Comparison of ENCODE assay signal across 8 mouse cellular contexts in genomic region chr15:85036566-85037342, GRCm38 (mm10). TPM values are rescaled to one million over a fixed set of nuclear protein-coding genes. Genes with fewer than 3 reads are reported as not detected.
A peak's percentile ranks its signal among the peaks of the same experiment; 100 is the strongest.
DNase-seq lines count a peak whose midpoint lies in the region; ATAC-seq and TF ChIP-seq lines count a peak whose summit lies in the region.

No protein-coding gene starts in this region.

- peak overlapping the region; percentile 93 for H3K4me2 ChIP-seq in hindbrain, embryonic 15.5 days

- in situ Hi-C loops in Patski (cut with MboI; ENCODE audit: low pct_unique_long_range_greater_than_20kb) = no loop called here

- ATAC-seq in Patski = peak; percentile 87
- ATAC-seq in hindbrain, embryonic 15.5 days (ENCODE audit: low FRiP score, low read depth) = peak; percentile 95

- peak overlapping the region; percentile 79 for H3K27ac ChIP-seq in hindbrain, embryonic 15.5 days (replicated peaks)

- under 1% methylated on average over 75 of the region's 75 CpGs for WGBS in hindbrain, embryonic 15.5 days

- CTCF ChIA-PET in Patski (lab: Charles Lee) = interaction anchor here (0.8 kb wide), 1 partner anchor 111 kb away, joined by 3 read pairs; no protein-coding TSS in a partner anchor

- H3K27me3 ChIP-seq in Patski = no peaks in the 10 kb centered on the region
- no peaks in the 10 kb centered on the region for H3K27me3 ChIP-seq in hindbrain, embryonic 15.5 days

- peak overlapping the region; percentile 85 for H3K9ac ChIP-seq in hindbrain, embryonic 15.5 days

- H3K9me3 ChIP-seq in hindbrain, embryonic 15.5 days = no peaks in the 10 kb centered on the region

- peak; percentile 75 for DNase-seq in Patski (ENCODE audit: low read depth, low spot score)
- peak; percentile 99 for DNase-seq in cerebellum, postnatal 14 days
- peak; percentile 94 to 98 for DNase-seq in frontal cortex, postnatal 25 days (ENCODE audit: low spot score in 2 of 2)
- DNase-seq in left cerebral cortex, adult 11 months (ENCODE audit: low spot score) = peak; percentile 95
- DNase-seq in lung, postnatal 4 days = peak; percentile 98 to 99
- DNase-seq in retina, postnatal 7 days (ENCODE audit: low read depth, low spot score) = peak; percentile 95
- peak; percentile 98 for DNase-seq in urinary bladder, adult 2 months (ENCODE audit: low spot score)

- peaks cover 42% of the 10 kb centered on the region for H3K4me1 ChIP-seq in hindbrain, embryonic 15.5 days (replicated peaks)

- no peak for TF ChIP-seq CTCF in Patski (IDR thresholded peaks at IDR 0.05)

- H3K36me3 ChIP-seq in hindbrain, embryonic 15.5 days = no peaks in the 10 kb centered on the region

- POLR2A ChIA-PET in Patski (lab: Charles Lee) = interaction anchor here (1.1 to 1.8 kb wide), 3 partner anchors 14 to 30 kb away, joined by 3 to 5 read pairs (median 4); no protein-coding TSS in a partner anchor

- H3K4me3 ChIP-seq in hindbrain, embryonic 15.5 days = peak overlapping the region; percentile 87

RNA-seq across cellular contexts. Expression of gene Fam118a, which starts 8.0 kb away (rescaled TPM):
- 51.2 TPM for polyA plus RNA-seq in Patski (2021)
- 30.1 and 30.8 TPM in 2 replicates for polyA plus RNA-seq in hindbrain, embryonic 15.5 days (2015; fragmentation: Nextera tagmentation; extraction: Ambion mirVana)
- polyA plus RNA-seq in urinary bladder, adult 2 months (2012; rRNA removed) = 45.2 and 45.9 TPM in 2 replicates

RNA-seq across cellular contexts. Expression of gene Upk3a, which starts 19.8 kb away (rescaled TPM):
- not detected for polyA plus RNA-seq in Patski (2021)
- 0.91 and 1.6 TPM in 2 replicates for polyA plus RNA-seq in hindbrain, embryonic 15.5 days (2015; fragmentation: Nextera tagmentation; extraction: Ambion mirVana)
- 1,094 and 1,493 TPM in 2 replicates for polyA plus RNA-seq in urinary bladder, adult 2 months (2012; rRNA removed)

RNA-seq across cellular contexts. Expression of gene 5031439G07Rik, which starts 48.4 kb away (rescaled TPM):
- 85.7 TPM for polyA plus RNA-seq in Patski (2021)
- 39.3 and 43.6 TPM in 2 replicates for polyA plus RNA-seq in hindbrain, embryonic 15.5 days (2015; fragmentation: Nextera tagmentation; extraction: Ambion mirVana)
- polyA plus RNA-seq in urinary bladder, adult 2 months (2012; rRNA removed) = 21.5 and 28.5 TPM in 2 replicates

Comparison
In these comparisons a context has a peak if more than half of its experiments do, and no peak if none do; other contexts are left out.
1. Peak in every context shown above with its lines: DNase-seq, ATAC-seq, H3K4me3 ChIP-seq and H3K27ac ChIP-seq.
2. RNA of gene Upk3a, which starts 19.8 kb away (polyA plus RNA-seq): 1,094 to 1,493 TPM in urinary bladder, adult 2 months; 0.91 to 1.6 TPM in hindbrain, embryonic 15.5 days and not detected in Patski (single experiment); every median in the first group is over 100 times any median in the second.